Mouse (Mus musculus): ENCODE results near the gene Srpx.

The Srpx gene

GRCm38 (mm10) chrX:10117065-10117719 lies at the start of gene Srpx:
Gene Srpx (minus strand): TSS chrX:10117709.
- DNase-seq (ENCODE audit: low spot score) = no peak

- no peak for DNase-seq (ENCODE audit: low spot score)
Measured at GRCm38 (mm10) chrX:10152390-10152789, 34.9 kb upstream of the Srpx start.

- DNase-seq (ENCODE audit: low spot score) = no peak
Measured at GRCm38 (mm10) chrX:10115780-10116179, 1.7 kb downstream of the Srpx start.

- DNase-seq (ENCODE audit: low spot score) = no peak
Measured at GRCm38 (mm10) chrX:10110736-10111135, 6.8 kb downstream of the Srpx start.

GRCm38 (mm10) chrX:10108558-10108957 lies 9.0 kb downstream of the Srpx start:
- no peak for DNase-seq (ENCODE audit: low spot score)

- DNase-seq (ENCODE audit: low spot score) = no peak
Measured at GRCm38 (mm10) chrX:10105475-10105874, 12.0 kb downstream of the Srpx start.

GRCm38 (mm10) chrX:10102739-10103138 lies 14.8 kb downstream of the Srpx start:
- DNase-seq (ENCODE audit: low spot score) = no peak

GRCm38 (mm10) chrX:10095797-10096196 lies 21.7 kb downstream of the Srpx start:
- no peak for DNase-seq (ENCODE audit: low spot score)

- DNase-seq (ENCODE audit: low spot score) = no peak
Measured at GRCm38 (mm10) chrX:10080385-10080784, 37.1 kb downstream of the Srpx start.

GRCm38 (mm10) chrX:10079981-10080380 lies 37.5 kb downstream of the Srpx start:
- no peak for DNase-seq (ENCODE audit: low spot score)

- no peak for DNase-seq (ENCODE audit: low spot score)
Measured at GRCm38 (mm10) chrX:10073966-10074365, 43.5 kb downstream of the Srpx start.

GRCm38 (mm10) chrX:10071529-10071928 lies 46.0 kb downstream of the Srpx start:
- no peak for DNase-seq (ENCODE audit: low spot score)

GRCm38 (mm10) chrX:10070689-10071088 lies 46.8 kb downstream of the Srpx start:
- peak; percentile 3 for DNase-seq (ENCODE audit: low spot score)

- no peak for DNase-seq (ENCODE audit: low spot score)
Measured at GRCm38 (mm10) chrX:10069405-10069804, 48.1 kb downstream of the Srpx start.

- DNase-seq (ENCODE audit: low spot score) = no peak
Measured at GRCm38 (mm10) chrX:10063781-10064180, 53.7 kb downstream of the Srpx start.

GRCm38 (mm10) chrX:10063361-10063760 lies 54.1 kb downstream of the Srpx start:
- DNase-seq (ENCODE audit: low spot score) = no peak

- no peak for DNase-seq (ENCODE audit: low spot score)
Measured at GRCm38 (mm10) chrX:10062201-10062600, 55.3 kb downstream of the Srpx start.

- DNase-seq (ENCODE audit: low spot score) = no peak
Measured at GRCm38 (mm10) chrX:10034666-10035065, 82.8 kb downstream of the Srpx start.

- no peak for DNase-seq (ENCODE audit: low spot score)
Measured at GRCm38 (mm10) chrX:10010202-10010601, 107.3 kb downstream of the Srpx start.

- no peak for DNase-seq (ENCODE audit: low spot score)
Measured at GRCm38 (mm10) chrX:10007675-10008270, 109.7 kb downstream of the Srpx start.

GRCm38 (mm10) chrX:10005946-10006345 lies 111.6 kb downstream of the Srpx start:
- DNase-seq (ENCODE audit: low spot score) = no peak

- no peak for DNase-seq (ENCODE audit: low spot score)
Measured at GRCm38 (mm10) chrX:10000718-10001117, 116.8 kb downstream of the Srpx start.

Data from layer of hippocampus, adult 9-10 months (tissue).